Mouse (Mus musculus) activated CD4-positive, CD25-positive, alpha-beta regulatory T cell, adult 4 months (primary cell): ENCODE measurements around the gene Prkcz. TPM values are rescaled to one million over a fixed set of nuclear protein-coding genes. Genes with fewer than 3 reads are reported as not detected.

ENCODE experiments used
- ATAC-seq: one replicate; pipeline ENCODE4 v1.8.0; 2017
- polyA plus RNA-seq, 2 experiments: library from polyadenylated mRNA; unstranded; fragments of 100-300 nt; shearing (Covaris generic); gene quantifications; one replicate each; pipeline ENCODE4 v1.2.1; 2017

Prkcz gene
- polyA plus RNA-seq, 2 experiments from 2014 or later: 6.5 to 8.3 TPM

DNA sequence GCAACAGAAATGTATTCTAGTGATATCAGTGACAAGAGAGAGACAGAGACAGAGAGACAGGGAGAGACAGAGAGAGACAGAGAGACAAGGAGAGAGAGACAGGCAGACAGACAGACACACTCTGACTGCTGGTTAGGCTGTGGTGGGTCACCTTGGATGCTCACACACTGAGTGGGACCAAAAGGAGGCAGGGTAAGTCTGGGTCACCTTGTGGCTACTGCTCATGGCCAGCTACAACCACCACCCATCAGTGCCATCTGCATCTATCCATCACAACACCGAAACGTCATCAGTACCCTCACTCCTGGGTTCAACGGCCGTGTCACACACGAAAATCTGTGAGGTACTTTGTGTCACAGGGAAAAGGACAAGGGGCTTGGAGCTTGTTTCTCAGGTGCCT is 53.6 kb downstream of the Prkcz start:
- ATAC-seq: no peak

DNA sequence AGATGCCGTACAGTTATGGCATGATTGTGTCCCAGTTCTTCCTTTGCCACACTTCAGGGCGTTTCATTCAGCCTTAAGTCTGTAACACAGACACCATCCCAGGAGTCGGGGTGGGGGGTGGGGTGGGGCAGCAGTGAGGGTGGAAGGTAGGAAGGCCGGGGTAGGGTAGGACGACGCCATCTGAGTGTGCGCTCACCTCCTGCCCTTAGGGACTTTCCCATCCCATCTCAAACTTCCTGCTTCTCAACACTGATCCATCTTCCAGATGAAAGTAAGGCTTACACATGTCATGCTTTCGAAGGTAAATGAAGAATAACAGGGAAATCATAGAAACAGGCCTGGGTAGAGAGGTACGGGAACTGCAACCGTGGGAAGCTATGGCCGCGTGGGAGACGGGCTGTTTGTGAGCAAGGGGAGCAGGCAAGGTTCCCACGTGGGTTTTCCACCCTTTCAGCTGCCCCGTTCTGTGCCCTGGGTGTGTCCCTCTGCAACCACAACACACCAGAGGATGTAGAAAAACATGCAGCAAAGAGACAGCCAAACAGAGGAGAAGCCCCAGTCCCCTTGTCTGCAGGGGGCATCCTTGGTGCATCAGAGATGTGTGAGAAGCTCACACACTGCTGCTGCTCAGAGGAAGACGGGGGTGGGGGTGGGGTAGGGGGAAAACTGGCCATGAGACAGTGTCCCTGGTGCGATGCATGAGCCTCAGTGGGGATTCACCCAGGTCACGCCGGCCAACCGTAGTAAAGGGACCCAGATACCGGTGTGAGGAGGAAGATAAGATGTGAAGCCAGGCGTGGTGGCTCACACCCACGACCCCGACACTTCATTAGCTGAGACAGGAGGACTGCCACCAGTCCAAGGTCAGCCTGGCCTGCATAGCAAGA is 54.6 kb downstream of the Prkcz start:
- ATAC-seq: peak; percentile 78

GRCm38 (mm10) chr4:155305531-155306031 is 55.6 kb downstream of the Prkcz start:
- ATAC-seq: no peak

DNA sequence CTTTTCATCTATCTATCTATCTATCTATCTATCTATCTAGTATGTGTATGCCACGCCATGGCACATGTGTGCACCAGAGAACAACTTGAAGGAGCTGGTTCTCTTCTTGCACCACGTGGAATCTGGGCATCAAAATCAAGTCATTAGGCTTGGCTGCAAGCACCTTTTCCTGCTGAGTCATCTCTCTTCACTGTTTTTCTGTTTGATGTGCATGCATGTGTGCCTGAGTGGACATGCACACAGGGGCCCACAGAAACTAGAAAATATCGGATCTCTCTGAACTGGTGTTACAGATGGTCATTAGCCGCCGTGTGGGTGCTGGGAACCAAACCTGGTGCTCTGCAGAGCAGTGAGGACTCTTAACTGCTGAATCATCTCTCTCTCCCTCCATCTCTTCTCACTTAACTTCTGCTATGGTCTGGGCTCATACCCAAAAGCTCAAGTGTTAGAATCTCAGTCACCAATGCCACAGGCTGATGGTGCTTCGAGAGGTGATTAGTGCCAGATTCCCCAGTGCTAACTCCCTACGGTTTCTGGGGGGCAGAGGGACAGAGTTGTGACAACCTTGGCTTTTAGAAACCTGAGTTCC is 56.6 kb downstream of the Prkcz start:
- ATAC-seq: no peak

DNA sequence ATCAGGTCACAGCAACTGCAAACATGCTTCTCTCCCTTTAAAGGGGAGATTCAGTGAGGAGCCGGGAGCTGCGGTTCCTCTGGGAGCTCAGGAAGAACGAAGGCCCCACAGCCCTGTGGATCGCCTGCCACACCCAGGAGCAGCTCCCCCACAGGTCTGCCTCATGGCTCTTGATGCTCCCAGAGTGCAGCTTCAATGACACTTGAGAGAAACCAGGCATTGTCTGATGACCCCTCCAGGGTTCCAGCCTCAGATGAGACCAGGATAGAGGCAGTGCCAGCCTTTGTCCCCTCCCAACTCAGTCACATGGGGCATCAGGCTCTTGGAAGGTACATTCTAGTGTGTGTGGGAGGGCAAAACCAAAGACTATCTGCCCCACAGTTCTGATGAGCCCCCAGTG is 59.2 kb downstream of the Prkcz start:
- no peak for ATAC-seq

DNA sequence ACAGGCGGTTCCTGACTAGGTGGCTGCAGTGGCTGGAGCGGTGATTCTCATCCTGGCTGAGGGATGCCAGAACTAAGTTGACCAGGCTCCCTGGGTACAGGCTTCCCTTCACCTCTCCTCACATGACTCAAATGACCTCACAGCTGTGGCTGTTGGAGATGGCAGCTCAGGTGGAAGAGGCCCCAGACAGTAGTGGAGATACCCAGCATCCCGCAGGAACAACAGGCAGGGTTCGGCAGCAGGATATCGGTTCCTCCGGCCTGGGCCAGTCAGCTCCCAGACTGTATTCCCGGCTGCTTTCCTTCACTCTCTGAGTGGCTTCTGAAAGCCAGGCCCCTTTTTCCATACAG is 60.1 kb downstream of the Prkcz start:
- no peak for ATAC-seq

- ATAC-seq: no peak
These were observed 60.6 kb downstream of the Prkcz start for GRCm38 (mm10) chr4:155300421-155301097.

- no peak for ATAC-seq
These were observed 62.3 kb downstream of the Prkcz start for GRCm38 (mm10) chr4:155298826-155299225.

DNA sequence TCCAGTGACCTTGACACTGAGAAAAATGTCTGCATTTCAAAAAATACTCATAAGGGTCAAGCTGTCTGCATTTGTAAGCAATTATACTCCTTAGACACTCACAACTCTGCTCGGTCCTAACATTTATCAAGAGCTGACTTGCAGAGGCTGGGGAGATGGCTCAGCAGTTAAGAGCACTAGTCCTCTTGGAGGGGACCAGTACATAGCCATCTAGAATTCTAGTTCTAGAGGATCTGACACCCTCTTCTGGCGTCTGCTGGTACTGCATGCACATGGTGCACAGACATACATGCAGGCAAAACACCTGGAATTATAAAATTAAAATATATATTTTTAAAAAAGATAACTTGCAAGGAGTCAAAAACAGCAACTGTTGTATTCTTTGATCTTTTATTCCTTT is 64.1 kb downstream of the Prkcz start:
- no peak for ATAC-seq

GRCm38 (mm10) chr4:155295996-155296395 is 65.2 kb downstream of the Prkcz start:
- ATAC-seq: no peak

- no peak for ATAC-seq
These were observed 66.1 kb downstream of the Prkcz start for GRCm38 (mm10) chr4:155295026-155295590.

DNA sequence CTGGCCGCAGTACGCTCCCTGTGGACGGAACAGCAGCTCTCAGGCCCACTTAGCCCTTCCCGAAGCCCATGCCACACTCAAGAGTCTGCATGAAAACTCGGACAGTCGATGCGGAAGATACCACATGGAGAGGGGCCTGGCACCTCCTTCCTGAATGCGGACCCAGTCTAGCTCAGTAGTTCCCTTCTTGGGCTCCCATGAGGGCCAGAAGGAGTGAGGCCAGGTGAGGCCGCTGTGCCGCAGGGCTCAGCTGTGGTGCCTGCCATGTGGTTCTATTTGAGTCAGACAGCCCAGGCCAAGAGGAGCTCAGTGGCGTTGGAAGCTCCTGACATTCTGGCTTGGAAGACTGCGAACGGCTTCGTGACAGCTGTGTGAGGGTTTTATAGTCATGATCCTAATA is 66.8 kb downstream of the Prkcz start:
- no peak for ATAC-seq

- no peak for ATAC-seq
These were observed 68.3 kb downstream of the Prkcz start for GRCm38 (mm10) chr4:155292863-155293262.

DNA sequence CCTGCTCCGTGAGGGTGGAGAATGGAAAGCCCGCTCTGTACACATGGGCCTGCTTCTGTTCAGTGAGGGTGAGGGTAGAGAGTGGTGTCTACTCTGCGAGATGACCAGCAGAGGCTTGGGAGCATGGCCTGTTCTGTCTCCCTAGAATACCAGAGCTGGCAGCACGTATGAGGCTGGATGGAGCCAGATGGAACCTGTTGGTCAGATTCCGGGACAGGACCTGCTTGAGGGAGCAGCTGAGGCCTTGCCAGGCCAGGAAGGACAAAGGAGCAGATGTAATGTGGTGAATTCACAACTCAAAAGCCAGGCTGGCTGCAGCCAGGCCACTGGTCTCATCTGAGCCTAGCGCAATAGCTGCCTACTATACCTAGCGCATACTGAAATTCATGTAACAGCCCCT is 71.1 kb downstream of the Prkcz start:
- no peak for ATAC-seq

DNA sequence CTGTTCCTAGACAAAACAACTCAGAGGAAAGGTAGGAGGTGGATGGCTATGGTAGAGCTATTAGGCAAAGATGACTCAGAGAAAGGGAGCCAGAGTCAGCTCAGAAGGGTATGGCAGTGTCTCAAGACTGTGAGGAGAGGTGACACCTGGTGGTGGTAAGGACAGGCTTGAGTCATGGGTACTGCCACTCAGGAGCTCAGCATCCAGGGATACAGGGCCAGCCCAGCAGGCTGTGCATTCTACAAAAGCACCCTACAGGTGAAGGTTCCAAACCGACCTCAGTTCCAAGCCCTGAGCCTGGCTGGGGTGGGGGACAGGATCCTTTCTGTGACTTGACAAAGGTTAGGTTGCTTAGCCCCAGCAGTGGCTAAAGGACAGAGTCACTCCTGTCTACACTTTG is 72.6 kb downstream of the Prkcz start:
- no peak for ATAC-seq

- ATAC-seq: no peak
These were observed 73.4 kb downstream of the Prkcz start for GRCm38 (mm10) chr4:155287713-155288112.

- no peak for ATAC-seq
These were observed 75.1 kb downstream of the Prkcz start for GRCm38 (mm10) chr4:155286090-155286489.

DNA sequence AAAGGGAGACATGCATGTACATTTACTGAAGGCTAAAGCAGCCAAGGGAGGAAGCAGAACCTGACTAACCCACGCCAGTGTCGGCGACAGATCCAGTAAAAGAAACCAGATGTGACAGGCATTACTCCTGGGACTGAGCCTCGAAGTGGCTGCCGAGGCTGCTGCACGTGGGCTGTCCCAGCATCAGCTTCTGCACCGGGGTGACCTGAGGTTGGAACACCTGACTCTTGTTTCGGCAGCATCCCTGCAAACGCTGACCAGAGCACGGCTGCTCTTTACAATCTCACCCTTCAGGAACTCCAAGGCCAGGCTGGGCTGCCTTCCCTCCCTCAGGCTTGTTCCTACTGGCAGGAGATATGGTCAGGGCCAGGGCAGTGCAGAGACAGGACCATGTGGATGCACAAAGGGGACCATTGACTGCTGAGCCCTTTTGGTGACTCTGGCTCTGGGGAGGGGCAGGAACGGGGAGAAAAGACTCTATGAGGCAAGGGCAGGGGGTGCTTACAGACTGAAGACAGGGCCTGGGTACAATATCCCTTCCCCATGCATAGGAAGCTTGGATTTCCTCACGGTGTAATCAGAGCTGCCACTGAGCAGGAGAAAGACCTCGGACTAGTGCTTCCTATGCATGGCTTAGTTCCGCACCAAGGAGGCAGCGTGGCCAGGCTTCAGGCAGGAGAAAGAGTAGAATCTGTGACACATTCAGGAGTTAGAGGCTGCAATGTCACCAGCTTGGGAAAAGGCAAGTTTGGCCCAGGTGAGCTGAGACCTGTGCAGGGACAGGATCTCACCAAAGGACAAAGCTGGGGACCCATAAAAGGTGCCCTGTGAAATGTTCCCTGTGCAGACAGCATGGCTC is 76.4 kb downstream of the Prkcz start:
- no peak for ATAC-seq

GRCm38 (mm10) chr4:155283585-155283984 is 77.6 kb downstream of the Prkcz start:
- ATAC-seq: no peak

GRCm38 (mm10) chr4:155283001-155283503 is 78.1 kb downstream of the Prkcz start:
- ATAC-seq: no peak

- ATAC-seq: no peak
These were observed 78.9 kb downstream of the Prkcz start for GRCm38 (mm10) chr4:155282231-155282630.

GRCm38 (mm10) chr4:155281652-155282051 is 79.5 kb downstream of the Prkcz start:
- ATAC-seq: no peak
